Mouse (Mus musculus) heart, adult 2 months (tissue): ENCODE results near the gene Mtmr3.

Source experiments
- CTCF ChIP-seq: fragments of 200-600 bp; IDR thresholded peaks from 2 replicates; pipeline ENCODE4 v1.8.1; 2022; ENCODE audit warnings: antibody characterized with exemption, mild to moderate bottlenecking, moderate library complexity
- POLR2A ChIP-seq: fragments of 200-500 bp; IDR thresholded peaks from 2 replicates; pipeline ENCODE4 v1.6.1; 2011; ENCODE audit warnings: mild to moderate bottlenecking, low read depth, low read length, control low read depth; ENCODE audit not compliant: insufficient read depth

DNA sequence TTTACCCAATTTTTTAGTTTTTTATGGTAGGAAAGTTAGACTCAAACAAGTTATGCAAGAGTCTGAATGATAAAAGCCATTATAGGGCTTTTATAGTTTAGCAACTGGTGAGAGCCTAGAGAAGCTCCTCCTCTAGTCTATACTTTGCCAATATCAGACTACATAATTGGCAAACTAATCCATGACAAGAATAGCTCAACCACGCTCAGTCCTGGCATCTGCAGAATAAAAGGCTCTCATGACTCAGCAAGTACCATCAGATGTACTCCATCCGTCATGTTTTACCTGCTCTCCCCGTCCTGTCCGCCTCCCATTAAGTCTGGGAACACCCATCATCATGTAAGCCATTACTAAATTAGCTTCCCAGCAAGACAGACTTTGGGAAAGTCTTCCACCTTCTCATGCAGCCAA is 23.2 kb downstream of the Mtmr3 start:
- no peak for TF ChIP-seq CTCF
- no peak for TF ChIP-seq POLR2A
